Mouse (Mus musculus): ENCODE results near the gene Map3k12.

DNA sequence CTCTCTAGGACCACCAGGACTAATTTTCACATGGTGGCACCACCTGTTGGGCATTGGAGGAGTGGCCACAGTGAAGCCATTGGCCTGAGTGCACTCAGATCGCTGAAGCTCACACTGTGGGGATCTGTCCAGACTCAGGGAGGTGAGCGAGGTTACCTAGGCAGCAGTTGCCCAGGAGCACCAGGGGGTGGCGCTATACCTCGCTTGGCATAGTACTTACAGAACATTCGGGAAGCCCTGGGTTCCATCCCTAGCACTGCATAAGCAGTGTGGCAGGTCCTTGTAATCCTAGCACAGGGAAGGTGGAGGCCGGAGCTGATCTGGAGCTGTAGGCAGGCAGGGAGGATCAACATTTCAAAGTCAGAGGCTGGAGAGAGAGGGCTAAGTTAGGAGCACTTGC, 60.9 kb downstream of the Map3k12 start:
- TF ChIP-seq CTCF (IDR thresholded peaks at IDR 0.05; ENCODE audit: extremely low read depth, insufficient read length, insufficient replicate concordance, low read depth, low read length) (peak; percentile 49; the same call in 1 of the 2 replicates), POLR2A (IDR thresholded peaks at IDR 0.05; ENCODE audit: low read depth, low read length) (no peak)

All from small intestine, adult 2 months (tissue).